Mouse (Mus musculus) G1E (cell line): Measurements from ENCODE around the gene Gpc5. TPM values are rescaled to one million over a fixed set of nuclear protein-coding genes. Genes with fewer than 3 reads are reported as not detected.

Experiments used
- ATAC-seq: 2 replicates; pipeline ENCODE4 v1.8.0; 2016; ENCODE audit warnings: mild to moderate bottlenecking; ENCODE audit not compliant: insufficient number of reproducible peaks, poor library complexity, low FRiP score, severe bottlenecking; ENCODE audit errors: extremely low read depth
- DNase-seq: peaks from one replicate; pipeline ENCODE4 v3.0.0; 2012; ENCODE audit warnings: low spot score
- H3K27me3 ChIP-seq: 2 replicates; pipeline ENCODE4 v1.6.1; 2012; ENCODE audit warnings: mild to moderate bottlenecking, low read length, inconsistent platforms; ENCODE audit not compliant: insufficient read depth
- H3K36me3 ChIP-seq: replicated peaks from 2 replicates; pipeline ENCODE3; 2012; ENCODE audit warnings: mild to moderate bottlenecking, inconsistent platforms
- H3K4me1 ChIP-seq: 2 replicates; pipeline ENCODE4 v1.6.1; 2012; ENCODE audit warnings: low read depth, low read length, inconsistent platforms, mixed read lengths; ENCODE audit not compliant: insufficient read depth
- H3K4me3 ChIP-seq: 2 replicates; pipeline ENCODE4 v1.5.1; 2012; ENCODE audit warnings: low read depth, mild to moderate bottlenecking, inconsistent platforms, low read length, moderate library complexity, mixed read lengths
- H3K9me3 ChIP-seq: replicated peaks from 2 replicates; pipeline ENCODE4 v1.6.1; 2012; ENCODE audit warnings: inconsistent platforms
- CTCF ChIP-seq: IDR thresholded peaks from 2 replicates; pipeline ENCODE4 v1.5.1; 2012; ENCODE audit warnings: low read depth, low read length, inconsistent platforms, mixed read lengths
- GATA1 ChIP-seq: IDR thresholded peaks from 2 replicates; pipeline ENCODE4 v1.6.1; 2012; ENCODE audit warnings: borderline replicate concordance, low read length, inconsistent platforms, mixed read lengths
- GATA2 ChIP-seq: IDR thresholded peaks from 2 replicates; pipeline ENCODE4 v1.6.1; 2012; ENCODE audit warnings: low read depth, low read length, inconsistent platforms, borderline replicate concordance
- POLR2AphosphoS5 ChIP-seq: IDR thresholded peaks from 2 replicates; pipeline ENCODE4 v1.6.1; 2012; ENCODE audit warnings: low read depth, low read length, inconsistent platforms; ENCODE audit not compliant: insufficient replicate concordance
- TAL1 ChIP-seq: conservative IDR thresholded peaks from 2 replicates; pipeline ENCODE4 v1.6.1; 2012; ENCODE audit warnings: low read depth, low read length, inconsistent platforms, mixed read lengths
- polyA plus RNA-seq: library from polyadenylated mRNA; stranded (reverse); fragments of >175 nt; gene quantifications from 2 replicates; pipeline ENCODE4 v1.2.3, GENCODE M21; 2012
- total RNA-seq, 2 experiments: library from RNA; stranded (forward) in 1 of 2; stranded (reverse) in 1 of 2; fragments of 200-1000 nt in 1 of 2; fragments of >200 nt in 1 of 2; fragmentation: Nextera tagmentation in 1 of 2; gene quantifications; 2 replicates each; pipeline ENCODE4 v1.2.3; 2014 to 2017

The Gpc5 gene
- total and polyA plus RNA-seq, 3 experiments: 0.16 TPM; not detected in 2

DNA sequence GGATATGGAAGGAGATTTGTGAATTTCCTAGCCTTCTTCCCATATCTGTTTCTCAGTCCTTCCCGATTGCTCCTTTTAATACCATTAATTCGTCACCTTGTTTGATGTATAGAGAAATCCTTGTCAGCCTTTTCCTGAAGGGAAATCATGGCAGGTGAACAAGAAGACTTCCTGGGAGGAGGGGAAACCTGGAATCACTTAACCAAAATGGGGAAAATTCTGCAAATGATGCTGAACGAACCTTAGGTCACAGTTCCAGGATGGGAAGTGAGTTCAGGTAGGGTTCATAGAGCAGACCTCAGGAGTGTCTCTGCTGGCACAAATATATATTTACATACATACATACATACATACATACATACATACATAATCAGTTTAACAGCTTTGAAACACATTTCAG, 320.8 kb downstream of the Gpc5 start:
- Histone ChIP-seq H3K4me3 (no peak overlapping the region), H3K9me3 (peaks cover 8% of the 10 kb centered on the region), H3K27me3 (no peaks in the 10 kb centered on the region), H3K36me3 (no peaks in the 10 kb centered on the region), H3K4me1 (no peaks in the 10 kb centered on the region)
- no peak for DNase-seq
- TF ChIP-seq CTCF (no peak), GATA1 (no peak), POLR2AphosphoS5 (no peak), TAL1 (no peak), GATA2 (no peak)
- ATAC-seq: no peak

DNA sequence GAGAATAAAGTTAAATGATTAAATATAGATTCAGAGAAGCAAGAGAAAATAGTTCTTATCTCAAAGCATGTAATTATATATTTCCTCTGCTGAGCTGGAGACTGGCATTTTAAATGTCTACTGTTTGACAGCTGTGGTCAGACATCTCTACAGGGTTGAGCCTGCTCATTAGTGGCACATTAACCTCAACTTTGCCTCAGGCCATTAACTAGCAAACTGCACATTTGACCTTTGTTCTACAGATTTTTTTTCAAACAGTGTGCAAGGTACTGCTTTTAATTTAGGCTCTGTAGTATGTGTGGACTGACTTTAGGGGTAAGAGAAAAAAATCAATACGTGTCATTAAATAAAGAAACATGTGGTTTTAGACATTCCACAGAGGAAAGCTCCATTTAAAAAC, 321.4 kb downstream of the Gpc5 start:
- DNase-seq (no peak), ATAC-seq (no peak)
- Histone ChIP-seq H3K9me3 (peaks cover 10% of the 10 kb centered on the region), H3K27me3 (no peaks in the 10 kb centered on the region), H3K36me3 (no peaks in the 10 kb centered on the region), H3K4me1 (no peaks in the 10 kb centered on the region), H3K4me3 (no peak overlapping the region)
- TF ChIP-seq GATA2: no peak
- no peak for TF ChIP-seq TAL1
- TF ChIP-seq CTCF: no peak
- no peak for TF ChIP-seq POLR2AphosphoS5
- no peak for TF ChIP-seq GATA1

DNA sequence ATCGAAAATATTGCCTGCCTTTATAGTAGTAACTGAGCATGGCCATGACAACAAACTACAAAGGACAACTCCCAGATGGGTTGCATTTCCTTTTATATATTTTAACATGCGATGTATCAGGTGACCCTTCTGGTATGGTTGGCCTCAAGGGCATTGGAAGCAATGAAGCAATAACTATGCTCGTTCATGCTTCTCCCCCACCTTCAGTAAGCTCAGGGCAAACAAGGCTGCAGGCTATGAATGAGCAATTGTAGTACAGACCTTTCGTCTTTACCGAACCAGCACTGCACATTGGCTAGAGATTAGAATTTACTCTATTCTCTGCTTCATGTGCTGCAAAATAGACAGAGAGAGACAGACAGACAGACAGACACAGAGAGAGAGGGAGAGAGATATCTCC, 322.5 kb downstream of the Gpc5 start:
- Histone ChIP-seq H3K4me3 (no peak overlapping the region), H3K36me3 (no peaks in the 10 kb centered on the region), H3K27me3 (no peaks in the 10 kb centered on the region), H3K4me1 (no peaks in the 10 kb centered on the region), H3K9me3 (peaks cover 10% of the 10 kb centered on the region)
- DNase-seq (no peak), ATAC-seq (no peak)
- no peak for TF ChIP-seq GATA1
- TF ChIP-seq TAL1: no peak
- TF ChIP-seq GATA2: no peak
- TF ChIP-seq POLR2AphosphoS5: no peak
- TF ChIP-seq CTCF: no peak

DNA sequence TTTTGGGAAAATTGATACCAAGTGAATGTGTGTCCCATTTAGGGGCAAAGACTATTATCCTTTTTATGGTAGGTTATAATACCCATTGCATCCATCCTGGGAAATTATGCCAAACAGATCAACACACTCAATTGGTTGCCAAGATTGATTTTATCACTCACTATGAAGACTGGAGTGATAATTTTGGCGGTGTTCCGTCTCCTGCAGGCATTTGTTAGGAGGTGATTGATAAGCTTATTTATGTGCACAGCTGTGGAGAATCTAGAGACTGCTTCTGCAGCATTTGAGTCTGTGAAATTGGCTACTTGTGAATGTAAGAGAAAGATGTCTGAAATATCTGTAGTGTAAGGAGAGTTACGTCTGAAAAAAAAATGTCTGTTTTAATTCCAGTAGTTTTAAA, 340.0 kb downstream of the Gpc5 start:
- Histone ChIP-seq H3K4me3 (no peak overlapping the region), H3K9me3 (peaks cover 3% of the 10 kb centered on the region), H3K36me3 (no peaks in the 10 kb centered on the region), H3K4me1 (no peaks in the 10 kb centered on the region), H3K27me3 (no peaks in the 10 kb centered on the region)
- DNase-seq (no peak), ATAC-seq (no peak)
- no peak for TF ChIP-seq GATA1
- TF ChIP-seq TAL1: no peak
- no peak for TF ChIP-seq CTCF
- no peak for TF ChIP-seq POLR2AphosphoS5
- TF ChIP-seq GATA2: no peak

DNA sequence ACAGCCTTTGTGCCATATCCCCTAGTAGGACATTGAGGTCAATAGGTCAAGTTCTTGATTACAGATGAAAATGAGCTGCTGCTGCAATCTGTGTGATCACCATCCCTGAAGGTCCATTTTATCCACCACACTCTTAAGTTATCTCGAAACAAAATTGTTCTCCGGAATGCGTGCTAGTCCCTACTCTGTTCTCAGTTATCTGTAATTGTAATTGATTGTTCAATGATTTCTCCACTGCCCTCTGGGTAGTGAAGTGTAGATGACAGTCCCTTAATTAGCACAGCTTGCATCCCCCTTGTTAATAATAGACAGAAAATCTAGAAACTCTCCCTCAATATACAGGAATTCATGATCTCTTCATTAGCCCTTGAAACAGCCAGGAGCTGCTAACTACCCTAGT, 340.4 kb downstream of the Gpc5 start:
- no peak overlapping the region for H3K4me3 ChIP-seq
- DNase-seq: no peak
- no peaks in the 10 kb centered on the region for H3K4me1 ChIP-seq
- no peaks in the 10 kb centered on the region for H3K36me3 ChIP-seq
- TF ChIP-seq POLR2AphosphoS5 (no peak), GATA1 (no peak), CTCF (no peak), GATA2 (no peak), TAL1 (no peak)
- H3K9me3 ChIP-seq: peaks cover 3% of the 10 kb centered on the region
- H3K27me3 ChIP-seq: no peaks in the 10 kb centered on the region
- no peak for ATAC-seq

DNA sequence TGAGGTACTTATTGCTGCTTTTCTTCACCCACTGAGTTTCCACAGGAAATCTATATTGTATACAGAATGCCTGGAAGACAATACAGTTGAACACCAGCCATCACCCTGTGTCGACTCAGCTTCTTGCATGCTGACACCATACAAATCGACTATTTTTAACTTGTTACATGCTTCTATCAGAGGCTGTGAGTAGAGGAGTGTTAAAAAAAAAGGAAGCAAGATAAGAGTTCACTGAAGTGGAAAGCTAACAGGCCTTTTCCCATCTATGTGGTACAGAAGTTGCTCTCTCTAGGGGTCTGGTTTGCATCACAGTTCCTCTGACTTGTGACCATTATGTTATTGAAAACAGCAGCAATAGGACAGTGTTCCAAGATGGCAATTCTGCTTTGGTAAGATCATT, 344.6 kb downstream of the Gpc5 start:
- no peak for DNase-seq
- no peaks in the 10 kb centered on the region for H3K27me3 ChIP-seq
- no peak for TF ChIP-seq CTCF
- TF ChIP-seq POLR2AphosphoS5: no peak
- TF ChIP-seq GATA1: no peak
- no peak for TF ChIP-seq TAL1
- TF ChIP-seq GATA2: no peak
- H3K9me3 ChIP-seq: peaks cover 13% of the 10 kb centered on the region
- ATAC-seq: no peak
- no peaks in the 10 kb centered on the region for H3K36me3 ChIP-seq
- no peaks in the 10 kb centered on the region for H3K4me1 ChIP-seq
- no peak overlapping the region for H3K4me3 ChIP-seq

DNA sequence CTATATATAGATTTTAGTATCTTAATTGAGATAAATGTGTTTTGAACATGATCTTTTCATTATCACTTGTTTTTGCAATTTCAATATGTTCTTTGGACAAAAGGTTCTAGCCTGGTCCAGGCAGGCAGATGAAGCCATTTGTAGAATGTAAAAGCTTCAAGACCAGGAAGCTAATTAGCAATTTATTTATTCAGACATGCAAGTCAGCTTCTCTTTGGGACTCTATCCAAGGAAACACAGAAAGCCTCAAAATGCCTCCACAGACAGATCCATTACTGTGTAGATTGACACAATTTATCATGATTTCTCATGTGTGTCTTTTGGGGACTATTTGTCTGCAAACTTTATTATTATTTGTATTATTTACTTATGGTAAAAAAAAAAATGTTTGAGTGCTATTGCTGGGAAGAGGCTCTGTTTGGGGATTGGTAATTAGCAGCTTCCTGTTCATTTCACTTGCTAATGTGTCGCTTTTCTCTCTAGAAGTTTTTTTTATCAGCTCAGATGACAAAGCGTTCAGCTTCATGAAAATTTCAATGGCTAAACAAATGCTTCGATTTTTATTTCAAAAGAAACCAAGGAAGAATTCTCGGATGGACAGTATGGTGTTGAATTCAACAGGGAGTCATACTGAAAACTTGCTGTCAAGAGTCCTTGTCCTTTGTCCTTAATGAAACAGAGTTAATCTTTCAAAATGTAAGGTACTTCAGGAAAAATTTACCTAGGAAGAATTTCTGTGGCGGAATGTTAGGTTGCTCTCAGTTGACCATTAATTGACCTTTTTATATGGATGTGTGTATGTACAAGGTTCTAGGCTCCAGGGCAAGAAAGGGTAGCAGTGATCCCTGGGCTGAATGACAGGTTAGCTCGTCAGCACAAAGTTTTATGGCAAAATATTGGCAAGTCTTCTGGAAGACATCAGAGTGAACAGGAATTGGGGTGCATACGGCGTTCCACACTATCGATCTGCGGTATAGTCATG, 353.1 kb downstream of the Gpc5 start:
- no peak for DNase-seq
- H3K4me1 ChIP-seq: no peaks in the 10 kb centered on the region
- no peak overlapping the region for H3K4me3 ChIP-seq
- no peak for ATAC-seq
- TF ChIP-seq GATA2 (no peak), POLR2AphosphoS5 (no peak), GATA1 (no peak), CTCF (no peak), TAL1 (no peak)
- peaks cover 15% of the 10 kb centered on the region for H3K9me3 ChIP-seq
- H3K27me3 ChIP-seq: no peaks in the 10 kb centered on the region
- H3K36me3 ChIP-seq: no peaks in the 10 kb centered on the region
